Mouse (Mus musculus): ENCODE results near the gene Gm45753. TPM values are rescaled to one million over a fixed set of nuclear protein-coding genes. Genes with fewer than 3 reads are reported as not detected.
A peak's percentile ranks its signal among the peaks of the same experiment; 100 is the strongest.
"Not testable (repeated sequence)": the region's sequence is repeated elsewhere in the genome, so short reads cannot be mapped to it uniquely, and the experiment has no call there.

Gm45753 gene
- total RNA-seq (2021) = 0.23 and 6.5 TPM in 2 replicates
- long read RNA-seq, experiment 1 = 0 reads
- long read RNA-seq, experiment 2, partial matches to known transcripts = 5 of 5 reads
- long read RNA-seq, experiment 2, other reads (novel, unspliced or antisense) = 0 of 5 reads

DNA sequence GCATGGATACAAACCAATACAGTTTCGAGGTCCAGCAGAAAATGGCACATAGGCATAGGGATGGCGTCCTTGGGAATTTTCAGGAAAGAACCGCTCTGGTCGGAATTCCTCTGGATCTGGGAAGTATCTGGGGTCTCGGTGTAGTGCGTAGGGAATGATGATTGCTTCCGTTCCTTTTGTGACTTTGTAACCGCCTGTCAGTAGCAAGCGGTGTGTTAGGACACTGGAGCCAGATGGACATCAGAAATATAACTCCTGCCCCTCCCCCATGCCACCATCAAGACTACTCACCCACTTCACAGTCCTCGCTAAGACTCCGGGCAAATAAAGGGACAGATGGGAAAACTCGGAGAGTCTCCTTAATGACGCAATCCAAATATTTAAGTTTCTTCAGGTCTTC lies at the start of gene Gm45753:
Gene Gm45753 (minus strand): TSS at position 101 of the 400 bp plus-strand sequence.
- no peak for DNase-seq

DNA sequence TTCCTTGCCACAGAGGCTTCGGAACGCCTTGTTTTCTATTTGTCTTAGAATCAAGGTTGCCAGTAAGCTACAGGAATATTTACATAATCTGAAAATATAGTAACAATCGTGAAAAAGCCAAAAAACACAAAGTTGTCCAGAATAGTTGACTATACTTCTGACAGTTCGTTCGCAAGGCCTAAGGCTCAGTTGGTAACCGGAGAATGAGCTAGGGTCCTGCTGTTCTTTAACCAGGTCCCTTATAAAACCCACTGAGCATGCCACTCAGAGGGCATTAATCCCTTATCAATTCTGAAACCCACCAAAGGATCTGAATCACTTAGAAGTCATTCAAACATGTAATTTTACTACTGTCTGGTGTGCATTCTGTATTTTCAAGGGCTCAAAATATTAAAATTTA lies 47.5 kb upstream of the Gm45753 start:
- no peak for DNase-seq

DNA sequence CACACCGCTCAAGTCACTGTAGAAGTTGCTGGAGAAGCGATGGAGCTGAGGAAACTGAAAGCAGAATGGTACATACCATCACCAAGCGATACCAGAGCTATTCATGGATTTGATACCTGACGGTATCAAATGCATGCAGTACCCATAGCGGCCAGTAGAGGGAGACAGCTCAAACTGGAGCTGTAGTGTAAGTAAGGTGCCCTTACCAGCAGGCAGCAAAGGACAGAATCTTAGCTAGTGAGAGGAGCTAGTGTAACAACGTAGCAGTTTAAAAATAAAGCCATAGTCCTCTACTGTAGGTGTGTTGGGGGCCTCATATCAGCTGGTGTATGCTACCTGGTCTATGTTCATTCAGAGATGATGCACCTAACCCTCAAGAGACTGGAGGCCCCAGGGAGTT lies 36.8 kb upstream of the Gm45753 start:
- peak; percentile 72 for DNase-seq

DNA sequence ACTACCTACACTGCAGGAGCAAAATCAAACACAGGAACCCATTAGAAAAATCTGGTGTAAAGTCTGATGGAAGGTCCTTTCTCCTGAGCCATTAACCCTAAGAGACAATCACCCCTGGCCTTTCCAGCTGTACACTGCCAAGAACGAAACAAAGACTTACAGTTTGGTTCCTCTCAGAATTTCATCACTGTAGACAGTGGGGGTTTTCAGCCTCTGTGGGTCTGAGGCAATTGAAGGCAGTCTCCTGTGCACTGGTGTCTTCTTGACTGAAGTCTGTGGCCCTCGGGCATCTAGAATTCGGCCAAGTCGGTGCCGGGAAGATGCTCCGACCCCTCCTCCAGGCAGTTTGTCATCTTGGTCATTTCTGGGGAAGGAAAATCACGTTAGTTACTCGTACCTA lies 36.0 kb upstream of the Gm45753 start:
- DNase-seq = no peak

DNA sequence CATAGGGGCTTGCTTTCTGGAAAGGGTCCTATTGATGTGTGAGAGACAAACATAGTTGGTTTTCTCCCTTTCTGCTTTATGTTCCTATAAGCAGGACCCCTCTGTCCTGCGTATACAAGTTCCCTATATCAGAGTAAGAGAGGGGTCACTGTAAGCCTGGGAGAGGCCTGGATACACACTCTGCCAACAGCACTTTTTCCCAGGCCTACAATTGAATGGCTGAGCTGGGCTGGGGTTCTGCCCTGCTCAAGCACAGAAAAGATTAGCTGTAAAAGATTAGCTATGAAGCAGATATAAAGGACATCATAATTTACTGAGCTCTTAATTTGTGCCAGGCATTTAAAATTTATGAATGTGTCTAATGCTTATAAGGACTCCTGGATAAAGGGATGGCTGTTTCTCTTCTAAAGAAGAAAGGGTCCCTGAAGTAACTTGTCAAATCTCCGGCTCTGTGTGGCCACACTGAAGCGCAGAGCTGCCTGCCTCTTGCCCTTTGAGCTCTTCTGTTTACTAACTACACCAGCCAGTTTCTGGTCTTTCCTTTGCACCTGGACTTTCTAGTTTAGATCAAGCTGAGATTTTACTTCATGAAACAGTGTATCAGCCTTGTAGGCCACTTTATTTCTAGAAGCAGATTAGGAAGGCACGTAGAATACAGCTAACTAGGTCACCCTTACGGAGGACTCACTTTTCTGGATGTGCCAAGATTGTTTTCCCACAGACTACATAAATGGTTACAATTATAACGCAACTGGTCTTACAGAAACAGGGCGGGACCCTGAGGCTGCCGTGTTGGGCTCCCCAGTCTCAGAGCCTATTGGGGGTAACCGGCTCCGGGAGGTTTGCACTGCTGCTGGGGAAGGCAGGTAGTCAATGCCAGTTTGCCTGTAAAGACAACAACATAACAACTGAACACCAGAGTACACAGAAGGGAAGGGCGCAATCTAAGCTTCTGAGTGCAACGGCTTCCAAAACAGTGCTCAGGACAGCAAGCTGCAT lies 33.7 kb upstream of the Gm45753 start:
- DNase-seq = no peak

DNA sequence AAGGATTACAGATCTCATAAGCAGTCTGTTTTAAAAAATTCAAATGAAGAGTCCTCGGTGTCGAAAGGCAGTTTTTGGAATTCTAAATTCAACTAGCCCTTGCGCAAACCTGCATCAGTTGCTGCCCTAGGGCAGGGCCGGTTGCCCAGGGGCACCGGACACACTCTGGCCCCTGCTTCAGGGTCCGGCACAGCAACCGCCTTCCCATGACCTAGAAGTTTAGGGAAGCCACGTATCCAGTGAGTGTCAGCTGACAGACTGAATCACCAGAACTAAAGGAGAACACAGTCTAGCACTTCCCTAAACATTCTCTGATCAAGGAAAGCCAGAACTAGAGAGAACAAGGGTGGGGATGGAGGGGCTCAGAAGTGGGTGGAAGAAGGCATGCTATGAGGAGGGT lies 25.2 kb upstream of the Gm45753 start:
- peak; percentile 57 for DNase-seq

DNA sequence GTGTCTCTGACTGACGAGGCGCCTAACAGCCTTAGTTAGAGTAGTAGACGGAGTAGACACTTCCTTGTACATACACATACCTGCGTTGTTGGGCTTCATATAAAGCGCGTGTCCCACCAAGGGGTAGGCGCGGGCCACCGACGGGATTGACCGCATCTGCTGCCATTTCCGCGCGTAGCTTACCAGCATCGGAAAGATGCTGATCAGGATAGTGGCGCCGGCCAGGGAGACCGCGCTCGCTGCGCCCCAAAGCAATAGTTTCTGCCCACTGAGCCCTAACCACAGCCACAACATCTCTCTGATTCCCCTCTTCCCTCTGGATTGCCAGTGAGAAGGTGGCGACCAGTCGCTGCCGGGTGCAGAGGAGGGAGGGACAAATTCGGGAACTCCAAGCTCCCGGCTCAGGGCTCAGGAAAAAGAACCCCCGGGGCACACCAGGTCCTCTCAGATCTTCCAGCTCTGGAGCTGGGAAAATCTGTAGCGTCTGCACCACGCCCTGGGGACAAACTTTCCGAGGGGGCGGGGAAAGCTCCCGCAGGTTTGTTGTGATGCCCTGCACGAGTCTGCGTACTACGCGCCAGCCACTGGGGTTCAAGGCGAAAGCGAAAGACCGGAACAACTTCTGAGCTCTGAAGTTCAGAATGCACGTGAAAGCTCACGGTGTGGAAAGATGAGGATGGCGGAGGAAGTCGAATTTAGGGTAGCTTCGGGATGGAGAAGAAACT lies 24.6 kb upstream of the Gm45753 start, which contains the start of gene Cyp4v3:
Gene Cyp4v3 (minus strand): TSS at position 532 of the 725 bp plus-strand sequence.
- DNase-seq = peak; percentile 90

DNA sequence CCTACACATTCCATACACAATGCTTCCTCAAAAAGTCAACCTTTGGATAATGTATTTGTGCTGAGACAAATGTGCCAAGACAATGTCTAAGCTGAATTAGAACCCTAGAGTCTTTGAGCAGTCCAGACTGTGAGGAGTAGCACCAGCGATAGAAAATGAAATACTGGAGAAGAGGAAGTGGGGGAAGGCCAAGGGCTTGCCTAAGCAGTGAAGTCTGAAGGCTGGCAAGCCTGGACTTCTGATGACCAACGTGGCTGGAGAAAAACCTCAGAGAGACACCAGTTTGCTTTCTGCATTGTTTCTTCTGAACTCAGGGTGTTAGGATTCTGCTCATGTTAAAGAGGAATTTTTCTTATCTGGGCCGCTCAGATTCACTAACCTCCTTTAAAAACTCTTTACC lies 22.6 kb upstream of the Gm45753 start:
- no peak for DNase-seq

DNA sequence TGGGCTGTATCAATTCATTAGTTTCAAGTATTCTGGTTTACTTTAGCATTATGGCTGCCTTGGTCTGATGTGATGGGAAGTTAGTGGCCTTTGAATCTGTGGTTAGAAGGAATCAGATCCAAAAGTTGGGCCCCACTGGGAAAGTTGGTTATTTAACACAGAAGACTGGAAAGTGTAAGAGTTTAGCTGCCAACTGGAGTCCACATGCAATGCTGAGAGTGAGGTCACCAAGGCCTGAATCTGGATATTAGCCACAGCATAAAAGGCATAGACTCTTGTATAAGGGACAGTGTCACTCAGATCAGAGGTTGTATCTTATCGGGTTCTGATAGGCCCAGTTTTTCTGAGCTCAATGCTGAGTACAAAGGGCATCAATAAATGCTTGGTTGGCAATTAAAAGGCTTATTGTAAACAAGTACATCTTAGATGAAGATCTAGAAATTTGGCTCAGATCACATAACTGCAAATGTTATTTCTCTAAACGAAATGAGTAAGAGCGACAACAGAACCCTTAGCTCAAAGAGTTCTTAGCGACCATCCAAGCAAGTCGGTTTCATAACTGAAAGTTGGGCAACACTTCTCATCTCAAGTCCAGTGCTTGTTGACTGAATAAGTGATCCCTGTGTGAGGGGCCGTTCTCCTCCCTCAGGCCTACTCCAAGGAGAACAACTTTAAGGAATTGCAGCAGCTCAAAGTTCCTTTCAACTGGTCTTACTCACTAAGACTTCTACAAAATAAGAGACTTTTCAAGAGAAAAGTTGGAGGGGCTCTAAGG lies 21.1 kb upstream of the Gm45753 start:
- no peak for DNase-seq

DNA sequence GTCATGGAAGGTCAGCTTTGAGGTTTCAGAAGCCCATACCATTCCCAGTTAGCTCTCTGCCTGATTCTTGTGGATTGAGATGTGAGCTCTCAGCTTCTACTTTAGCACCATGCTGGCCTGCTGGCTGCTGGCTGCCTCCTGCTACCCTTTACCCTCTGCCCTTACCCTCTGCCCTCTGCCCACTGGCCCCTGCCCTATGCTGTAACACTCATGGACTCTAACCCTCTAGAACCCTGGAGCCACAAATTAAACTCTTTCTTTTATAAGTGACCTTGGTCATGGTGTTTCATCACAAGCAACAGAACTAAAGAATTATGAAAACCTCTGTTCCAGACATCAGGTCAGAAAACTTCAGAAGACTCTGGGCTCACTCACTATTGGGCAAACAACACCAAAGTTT lies 18.8 kb upstream of the Gm45753 start:
- DNase-seq = not testable (repeated sequence)

DNA sequence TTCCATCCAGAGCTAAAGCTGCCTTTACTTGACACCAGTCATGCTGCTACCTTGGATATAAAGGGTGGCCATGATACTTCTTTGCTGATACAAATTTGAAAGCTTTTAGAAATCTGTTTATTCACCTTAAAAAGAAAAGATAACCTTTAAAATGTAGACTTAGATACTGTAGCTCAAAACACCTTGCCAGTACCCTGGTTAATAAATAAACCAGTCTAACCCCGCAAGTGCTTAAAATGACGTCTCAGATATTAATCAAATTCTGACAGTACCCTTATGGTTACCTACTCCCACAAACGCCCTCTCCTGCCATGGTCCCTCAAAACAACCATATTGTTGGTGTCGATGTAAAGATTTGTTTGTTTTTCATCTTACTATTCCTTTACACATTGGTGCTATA lies 15.9 kb upstream of the Gm45753 start:
- DNase-seq = no peak

DNA sequence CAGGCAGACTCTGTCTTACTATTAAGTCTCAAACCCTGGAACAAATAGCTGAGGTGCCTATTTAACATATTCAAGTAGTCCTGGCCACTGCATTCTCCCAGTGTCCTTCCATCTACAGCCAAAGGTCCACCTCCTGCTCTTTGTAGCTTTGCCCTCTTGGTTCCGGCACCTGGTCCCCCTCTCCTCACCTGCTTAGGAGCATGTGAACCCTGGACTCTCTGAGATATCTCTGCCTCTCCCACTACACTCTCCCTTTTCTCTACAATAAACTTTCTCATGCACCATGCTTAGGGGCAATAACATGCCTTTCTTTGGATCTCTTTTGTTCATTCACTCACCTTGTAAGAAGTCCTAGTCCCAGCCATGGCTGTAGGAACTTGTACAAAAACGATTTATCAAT lies 13.1 kb upstream of the Gm45753 start:
- no peak for DNase-seq

DNA sequence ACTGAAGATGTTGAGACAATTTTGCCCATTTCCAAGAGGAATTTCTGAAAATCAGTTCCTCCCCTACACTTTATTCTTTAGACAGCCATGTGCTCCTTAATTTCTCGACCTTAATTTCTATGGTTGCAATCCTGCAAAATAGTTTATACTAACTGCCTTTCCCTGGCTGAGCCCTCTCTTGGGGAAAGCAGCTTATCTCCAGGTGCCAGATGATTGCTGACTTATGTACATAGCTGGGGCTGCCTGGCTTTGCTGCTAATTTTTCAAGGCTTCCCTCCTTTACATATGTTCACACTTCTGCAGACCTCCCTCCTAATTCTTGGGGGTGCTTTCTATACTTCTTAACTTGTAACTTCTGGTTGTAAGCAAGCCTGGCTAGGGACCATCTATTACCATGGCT lies 12.7 kb upstream of the Gm45753 start:
- no peak for DNase-seq

DNA sequence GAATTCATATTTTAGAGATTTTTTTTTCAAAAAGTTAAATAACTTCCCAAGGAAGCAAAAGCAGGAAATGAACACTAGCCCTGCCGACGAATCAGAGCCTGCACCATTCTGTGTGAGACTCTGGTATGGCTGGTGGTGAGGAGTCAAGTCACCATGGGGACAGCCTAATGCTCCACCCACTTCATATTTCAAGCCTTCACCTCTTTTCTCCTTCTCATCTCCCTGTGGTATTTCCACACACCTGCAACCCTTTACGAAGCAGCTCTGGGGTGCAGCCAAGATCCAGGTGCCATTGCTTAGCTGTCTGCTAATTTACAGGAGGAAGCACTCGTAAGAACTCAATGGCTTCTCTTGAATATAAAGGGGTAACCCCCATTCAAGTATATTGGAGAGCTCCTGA lies 2.7 kb upstream of the Gm45753 start:
- no peak for DNase-seq

DNA sequence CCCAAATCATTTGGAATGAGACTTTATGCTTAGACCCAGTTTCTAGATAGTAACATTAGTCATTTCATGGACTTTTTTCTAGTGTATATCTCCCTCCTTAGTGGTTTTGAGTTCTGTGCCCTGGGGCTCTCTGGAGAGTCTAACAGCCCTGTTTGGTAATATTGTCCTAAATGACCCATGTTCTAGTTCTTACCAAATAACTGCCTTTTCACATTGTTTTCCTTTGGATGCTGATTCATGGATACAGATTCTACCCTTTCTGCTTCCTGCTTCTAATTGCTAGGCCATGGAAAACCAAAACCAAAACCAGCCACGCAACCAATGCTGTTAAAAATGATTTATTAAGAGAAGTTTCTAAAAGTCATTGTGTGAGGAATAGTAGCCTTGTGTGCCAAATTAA lies 2.8 kb downstream of the Gm45753 start:
- DNase-seq = no peak

DNA sequence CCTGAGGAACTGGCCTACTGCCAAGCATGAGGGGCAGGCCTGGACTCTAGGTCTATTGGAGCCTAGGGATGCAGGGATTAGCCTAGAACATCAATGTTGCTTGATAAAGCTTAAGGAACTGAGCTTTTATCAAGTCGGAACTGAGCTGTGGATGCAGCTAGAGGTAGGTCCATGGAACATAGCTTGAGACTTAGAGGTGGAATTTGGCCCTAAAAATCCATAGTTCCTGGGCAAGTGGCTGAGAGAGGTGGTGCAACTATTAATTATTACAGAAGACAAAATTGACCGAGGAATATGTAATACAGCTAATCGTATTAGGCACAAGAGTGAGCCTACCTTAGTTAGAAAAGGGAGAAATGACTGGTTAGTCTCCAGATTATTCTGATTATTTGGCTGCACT lies 3.9 kb downstream of the Gm45753 start:
- DNase-seq = no peak

DNA sequence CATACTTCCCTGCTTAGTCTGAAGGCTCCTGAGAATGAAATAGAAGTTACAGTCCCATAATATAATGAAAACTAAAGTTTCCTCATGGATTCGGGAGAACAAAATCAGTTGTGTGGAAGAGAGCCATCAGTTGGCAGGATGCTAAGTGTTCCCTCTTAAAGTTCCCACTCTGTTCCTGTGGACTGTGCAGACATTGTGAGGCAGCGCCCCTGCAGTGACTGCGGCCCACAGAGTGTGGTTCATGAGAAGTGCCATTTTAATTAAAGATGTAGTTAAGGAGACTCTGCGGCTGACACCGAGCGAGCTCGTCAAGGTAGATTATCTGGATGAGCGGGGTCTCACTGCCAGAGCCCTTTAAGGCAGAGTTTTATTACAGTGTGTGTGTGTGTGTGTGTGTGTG lies 5.9 kb downstream of the Gm45753 start:
- no peak for DNase-seq

DNA sequence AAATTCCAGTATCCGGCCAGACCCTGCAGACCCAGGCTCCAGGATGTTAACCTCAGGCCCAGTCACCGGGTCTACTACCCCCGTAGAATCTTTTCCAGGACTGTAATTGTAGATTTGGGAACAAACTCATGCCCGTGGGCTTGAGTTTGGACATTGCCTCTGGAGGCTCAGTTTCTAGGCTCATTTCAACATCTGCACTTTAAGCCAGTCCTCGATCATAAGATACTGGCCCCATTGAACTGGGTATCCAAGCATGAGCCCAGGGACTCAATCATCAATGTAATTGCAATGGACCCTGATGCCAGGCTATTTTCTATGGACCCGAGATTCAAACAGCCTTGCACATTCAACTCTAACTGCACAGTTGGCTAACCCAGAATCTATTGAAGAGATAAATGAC lies 13.0 kb downstream of the Gm45753 start:
- DNase-seq = no peak

DNA sequence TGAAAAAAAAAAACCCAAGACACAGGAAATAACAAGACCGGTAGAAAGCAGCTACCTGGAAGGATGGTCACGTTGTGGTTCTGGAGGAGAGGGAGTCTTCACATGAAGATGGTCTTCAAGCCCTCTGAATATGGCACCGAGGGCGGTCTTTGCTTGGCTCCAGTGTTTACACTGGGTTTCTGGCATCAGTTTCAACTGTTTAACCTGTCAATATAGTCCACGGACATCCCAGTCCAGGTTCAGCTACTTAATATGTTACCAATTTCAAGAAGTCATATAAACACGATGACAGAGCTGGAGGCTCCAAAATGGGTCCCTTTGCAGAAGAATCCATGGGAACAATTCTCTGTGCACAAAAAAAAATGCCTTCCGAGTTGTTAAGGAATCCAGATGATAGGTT lies 13.6 kb downstream of the Gm45753 start, which contains the start of gene Klkb1:
Gene Klkb1 (minus strand): TSS at position 173 of the 400 bp plus-strand sequence.
- DNase-seq = no peak

DNA sequence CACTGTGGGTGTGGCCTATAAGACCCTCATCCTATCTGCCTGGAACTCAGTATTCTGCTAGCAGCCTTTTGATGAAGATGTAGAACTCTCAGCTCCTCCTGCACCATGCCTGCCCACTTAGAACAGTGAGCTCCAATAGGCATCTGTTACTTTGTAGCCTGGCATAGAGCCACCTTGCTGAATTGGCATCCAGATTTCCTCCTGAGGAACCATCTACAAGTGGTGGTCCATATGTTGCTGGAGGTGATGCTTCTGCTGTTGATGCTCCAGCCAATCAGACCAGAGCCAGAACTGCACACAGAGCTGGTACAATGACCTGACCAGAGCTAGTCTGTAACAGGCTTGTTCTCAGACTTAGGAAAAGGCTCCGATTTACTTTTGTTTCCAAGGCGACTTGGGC lies 16.5 kb downstream of the Gm45753 start:
- no peak for DNase-seq

DNA sequence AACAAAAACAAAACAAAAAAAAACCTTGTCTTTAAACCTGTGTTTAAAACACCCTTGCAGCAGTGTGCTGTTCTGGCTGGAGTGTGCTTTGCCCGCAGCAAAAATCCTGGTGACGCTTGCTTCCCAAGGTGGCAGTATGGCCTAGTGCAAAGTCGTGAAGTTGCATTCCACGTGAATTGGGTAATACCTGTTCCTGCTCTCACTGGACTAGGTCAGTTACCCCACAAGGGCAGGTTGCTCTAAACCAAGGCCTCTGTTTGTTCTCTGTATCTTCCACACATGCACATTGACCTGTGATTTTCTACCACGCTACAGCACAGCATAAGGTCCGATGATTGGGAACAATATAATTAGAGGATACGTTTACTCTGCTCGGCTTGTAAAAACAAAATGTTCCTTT lies 26.6 kb downstream of the Gm45753 start:
- DNase-seq = no peak

DNA sequence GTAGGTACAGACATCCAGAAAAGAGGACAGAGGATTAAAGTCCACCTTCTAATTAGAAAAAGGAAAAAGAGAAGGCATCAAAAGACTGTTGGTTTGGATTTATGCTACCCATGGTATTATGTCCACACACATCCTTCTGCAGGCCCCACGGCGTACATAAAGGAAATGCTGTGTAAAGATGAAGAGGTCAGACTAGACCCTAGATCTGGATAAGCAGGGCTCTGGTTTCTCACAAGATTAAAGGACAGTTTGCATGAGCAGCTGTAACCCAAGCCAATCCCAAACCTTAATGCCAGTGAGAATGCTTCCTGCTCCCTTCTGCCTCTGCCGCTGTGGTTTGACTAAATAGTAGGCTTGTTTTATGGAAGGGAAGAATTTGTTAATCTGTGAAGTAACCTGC lies 30.8 kb downstream of the Gm45753 start:
- no peak for DNase-seq
